Mouse (Mus musculus) urinary bladder, postnatal 25 days (tissue): ENCODE measurements around the gene Gcc2.
"Not testable (repeated sequence)": the region's sequence is repeated elsewhere in the genome, so short reads cannot be mapped to it uniquely, and the experiment has no call there.

Experiments used
- DNase-seq: peaks from one replicate; pipeline ENCODE4 v3.0.0; 2022; ENCODE audit warnings: low spot score

Gcc2 gene

DNA sequence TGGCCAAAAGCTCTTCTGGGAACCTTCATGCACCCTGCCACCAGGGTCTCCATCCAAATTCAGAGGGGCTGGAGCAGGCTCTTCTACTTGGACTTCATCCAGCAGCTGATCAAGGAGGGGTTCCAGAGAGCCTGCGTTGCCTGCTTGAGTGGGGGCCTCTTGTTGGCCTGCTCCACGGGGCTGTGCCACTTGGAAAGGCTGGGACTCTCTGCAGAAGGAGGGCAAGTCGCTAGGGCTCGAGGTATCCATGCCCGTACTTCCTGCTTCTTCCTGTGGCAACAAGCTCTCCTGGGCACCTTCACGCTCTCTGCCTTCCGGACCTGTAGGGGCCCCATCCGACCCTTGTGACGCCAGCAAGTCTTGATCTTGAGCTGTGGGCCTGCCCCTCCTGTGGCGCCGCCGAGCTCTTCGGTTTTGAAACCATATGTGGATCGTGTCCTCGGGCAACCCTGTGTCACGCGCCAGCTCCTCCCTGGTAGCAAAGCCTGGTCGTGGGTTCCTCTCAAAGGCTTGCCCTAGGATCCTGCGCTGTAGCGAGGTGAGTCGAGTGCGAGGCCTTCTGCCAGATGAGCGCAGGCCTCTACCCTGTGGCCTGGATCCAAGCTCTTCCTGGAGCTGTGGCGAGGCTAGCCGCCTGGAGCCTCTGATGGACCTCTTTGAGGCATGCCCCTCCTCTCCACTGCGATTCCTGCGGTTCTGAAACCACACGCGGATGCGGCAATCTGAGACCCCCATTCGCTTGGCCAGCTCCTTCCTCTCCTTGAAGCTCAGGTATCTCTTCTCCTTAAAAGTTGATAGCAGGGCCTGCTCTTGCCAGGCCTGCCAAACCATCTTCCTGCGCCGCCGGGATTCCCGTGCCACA is 23.3 kb upstream of the Gcc2 start:
- peak; percentile 82 for DNase-seq

DNA sequence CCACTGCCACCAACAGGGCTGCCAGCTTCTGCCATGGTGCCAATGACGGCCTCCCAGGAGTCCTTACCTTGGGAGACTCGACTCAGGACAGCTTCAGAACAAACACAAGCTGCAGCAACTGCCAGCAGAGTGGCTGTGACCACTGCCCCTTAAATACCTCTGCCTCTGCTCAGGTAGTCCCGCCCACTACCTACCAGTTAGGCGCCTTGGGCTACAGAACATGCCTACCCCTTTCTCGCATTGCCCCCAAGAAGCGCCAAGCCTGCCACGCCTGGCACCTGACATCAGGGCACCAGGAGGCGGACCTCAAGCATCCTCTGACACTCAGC is 22.7 kb upstream of the Gcc2 start, which contains the start of gene Duxf3:
TSS of gene Duxf3 (minus strand) at position 35 of the 329 bp plus-strand sequence.
- DNase-seq, result not testable (repeated sequence)

- DNase-seq, result not testable (repeated sequence)
Measured at GRCm38 (mm10) chr10:58233054-58233739, 22.1 kb upstream of the Gcc2 start.

- DNase-seq, result not testable (repeated sequence)
Measured at GRCm38 (mm10) chr10:58233740-58234121, 21.6 kb upstream of the Gcc2 start.

GRCm38 (mm10) chr10:58234985-58235384 is 20.3 kb upstream of the Gcc2 start:
- DNase-seq, result not testable (repeated sequence)

- no peak for DNase-seq
Measured at GRCm38 (mm10) chr10:58236613-58237012, 18.7 kb upstream of the Gcc2 start, which contains the start of gene Gm4981. Gene Gm4981 (minus strand): TSS chr10:58236701.

DNA sequence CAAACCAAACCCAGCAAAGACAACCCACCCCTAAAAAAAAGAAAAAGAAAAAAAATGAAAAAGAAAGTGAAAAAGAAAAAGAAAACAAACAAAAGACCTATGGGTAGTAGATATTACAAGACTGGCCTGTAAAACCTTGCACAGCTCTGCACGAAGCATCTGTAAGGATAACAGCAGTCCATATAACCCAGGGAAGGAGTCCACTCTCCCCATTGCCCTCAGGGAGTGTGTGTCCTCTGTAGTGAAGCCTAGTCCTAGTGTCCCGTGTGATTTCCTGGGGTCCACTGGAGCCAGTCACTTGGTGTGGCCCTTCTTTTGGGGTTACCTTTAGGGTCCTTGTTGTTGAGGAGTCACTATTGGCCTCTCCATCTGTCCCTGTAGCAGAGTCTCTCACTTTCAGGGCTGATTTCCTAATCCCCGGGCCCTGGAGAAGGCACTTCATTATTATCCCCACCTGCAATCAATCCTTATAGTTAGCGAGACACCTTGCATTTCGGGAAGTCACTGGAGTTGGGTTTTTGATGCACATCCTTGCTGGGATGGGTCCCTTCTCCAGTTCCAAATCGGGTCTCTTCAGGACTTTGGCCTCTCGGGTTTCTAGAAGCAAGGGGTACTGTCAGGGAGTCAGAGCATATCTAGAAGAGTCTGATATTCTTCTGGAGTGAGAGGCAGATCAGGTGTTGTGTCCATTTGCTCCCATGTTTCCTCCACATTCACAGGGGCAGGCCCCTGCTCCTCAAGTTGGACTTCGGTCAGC is 16.1 kb upstream of the Gcc2 start:
- DNase-seq, result peak; percentile 74

GRCm38 (mm10) chr10:58249535-58249934 is 5.8 kb upstream of the Gcc2 start:
- DNase-seq, result no peak

GRCm38 (mm10) chr10:58254635-58255175 is 592 bp upstream of the Gcc2 start:
- DNase-seq, result no peak

- DNase-seq, result no peak
Measured at GRCm38 (mm10) chr10:58255954-58256353, 657 bp downstream of the Gcc2 start.

GRCm38 (mm10) chr10:58258466-58258865 is 3.2 kb downstream of the Gcc2 start:
- DNase-seq, result no peak

GRCm38 (mm10) chr10:58282238-58282637 is 26.9 kb downstream of the Gcc2 start:
- DNase-seq, result no peak

DNA sequence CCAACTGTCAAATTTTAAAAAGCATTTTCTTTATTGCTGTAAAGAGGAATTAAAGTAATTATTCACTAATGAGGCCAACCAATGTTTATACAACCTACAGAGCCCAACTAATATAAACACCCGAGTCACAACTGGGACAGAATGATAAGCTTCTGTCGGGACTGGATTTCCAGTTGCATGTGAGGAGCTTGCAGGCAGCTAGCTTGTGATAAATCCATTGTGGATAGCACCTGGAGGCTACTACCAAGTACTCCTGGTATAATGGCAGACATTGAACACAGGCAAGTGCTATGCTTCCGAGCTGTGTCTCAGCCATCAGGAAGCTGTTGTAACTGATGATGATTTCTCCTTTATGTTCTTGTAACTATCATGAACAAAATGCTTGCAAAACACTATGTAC is 35.4 kb downstream of the Gcc2 start:
- no peak for DNase-seq

DNA sequence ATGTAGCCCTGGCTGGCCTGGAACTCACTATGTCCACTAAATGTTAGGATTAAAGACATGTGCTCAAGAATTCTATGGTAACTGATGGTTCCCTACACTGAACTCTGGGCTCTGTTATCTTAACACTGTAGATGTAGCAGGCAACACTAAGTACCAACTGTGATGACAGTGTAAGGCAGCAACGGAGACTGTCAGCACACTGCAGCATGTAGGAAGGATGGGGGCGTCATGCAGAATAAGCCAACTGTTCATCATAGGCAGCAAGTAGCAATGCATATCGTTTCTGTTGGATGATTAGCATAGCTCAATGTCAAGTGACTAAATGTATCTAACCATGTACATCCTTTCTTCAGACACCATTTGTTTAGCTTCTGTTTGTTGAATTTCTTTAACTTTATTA is 38.9 kb downstream of the Gcc2 start:
- DNase-seq, result no peak

GRCm38 (mm10) chr10:58295605-58296004 is 40.3 kb downstream of the Gcc2 start:
- no peak for DNase-seq

GRCm38 (mm10) chr10:58304996-58305395 is 49.7 kb downstream of the Gcc2 start:
- no peak for DNase-seq

DNA sequence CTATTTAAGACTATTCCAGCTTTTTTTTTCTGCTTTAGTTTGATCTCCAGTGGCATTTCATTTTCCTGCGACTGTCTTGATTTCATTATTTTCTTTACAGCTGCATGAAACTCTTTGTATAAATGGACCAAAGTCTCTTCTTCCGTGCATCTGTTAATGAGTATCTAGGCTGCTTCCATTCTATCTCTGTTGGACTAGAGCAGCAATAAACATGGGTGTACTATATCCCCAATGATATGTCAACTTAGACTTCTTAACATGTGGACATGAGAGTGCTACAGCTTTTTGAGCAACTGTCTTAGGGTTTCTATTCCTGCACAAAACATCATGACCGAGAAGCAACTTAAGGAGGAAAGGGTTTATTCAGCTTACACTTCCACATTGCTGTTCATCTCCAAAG is 51.6 kb downstream of the Gcc2 start:
- DNase-seq, result no peak

GRCm38 (mm10) chr10:58310791-58311190 is 55.5 kb downstream of the Gcc2 start:
- no peak for DNase-seq

DNA sequence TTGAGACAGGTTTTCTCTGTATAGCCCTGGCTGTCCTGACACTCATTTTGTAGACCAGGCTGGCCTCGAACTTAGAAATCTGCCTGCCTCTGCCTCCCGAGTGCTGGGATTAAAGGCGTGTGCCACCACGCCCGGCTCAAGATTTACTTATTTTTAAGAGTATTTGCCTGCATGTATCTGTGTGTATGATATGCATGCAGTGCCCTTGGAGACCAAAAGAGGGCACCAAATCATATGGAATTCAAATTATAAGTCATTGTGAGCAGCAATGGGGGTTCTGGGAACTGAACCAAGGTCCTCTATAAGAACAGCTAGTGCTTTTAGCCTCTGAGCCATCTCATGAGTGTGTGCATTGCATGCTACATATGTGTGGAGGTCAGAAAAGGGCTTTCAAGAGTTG is 57.6 kb downstream of the Gcc2 start:
- DNase-seq, result no peak

- no peak for DNase-seq
Measured at GRCm38 (mm10) chr10:58320881-58321280, 65.6 kb downstream of the Gcc2 start.

DNA sequence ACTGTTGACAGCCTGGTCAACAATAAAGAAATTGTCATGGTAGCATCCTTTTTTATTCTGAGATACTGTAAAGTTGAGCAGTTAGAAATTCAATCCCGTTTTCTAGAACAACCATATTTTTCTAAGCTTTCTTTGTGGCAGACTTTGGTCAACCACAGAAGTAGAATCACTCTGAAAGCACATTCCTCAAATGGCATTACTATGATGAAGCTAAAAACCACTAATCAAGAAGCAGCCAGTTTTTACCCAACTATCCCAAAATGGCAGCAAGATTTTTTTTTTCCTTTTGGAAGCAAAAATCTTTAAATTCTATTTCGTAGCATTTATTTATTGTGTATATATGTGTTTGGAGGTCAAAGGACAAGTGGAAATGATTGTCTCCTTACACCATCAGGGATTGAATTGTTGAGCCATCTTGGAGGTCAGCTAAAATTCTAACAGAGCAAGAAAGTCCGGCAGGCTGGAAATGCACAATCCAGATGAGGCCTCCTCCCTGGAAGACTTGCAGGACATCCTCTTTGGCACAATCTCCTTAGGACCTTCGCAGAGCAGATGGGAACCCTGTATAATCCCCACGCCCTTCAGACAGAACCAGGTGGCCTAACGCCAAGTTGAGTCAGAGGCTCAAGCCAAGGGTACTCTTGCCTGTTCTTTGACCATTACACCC is 67.2 kb downstream of the Gcc2 start:
- DNase-seq, result no peak
